Mouse (Mus musculus) WW6 (cell line): ENCODE measurements at regions not wholly inside any gene's neighbourhood (a gene's known extent, or its start where the extent isn't known, plus 50 kb on each side); places are given as distances from the start of the nearest gene placed in this dataset.
"Not testable (repeated sequence)": the region's sequence is repeated elsewhere in the genome, so short reads cannot be mapped to it uniquely, and the experiment has no call there.

Source experiments
- DNase-seq: peaks from one replicate; pipeline ENCODE4 v3.0.0-alpha.2; 2013; ENCODE audit warnings: low read depth, low spot score

GRCm38 (mm10) chr16:12802651-12803050 is 306.8 kb upstream of the Ercc4 start:
- no peak for DNase-seq

- no peak for DNase-seq
These were observed 302.1 kb upstream of the Ercc4 start for GRCm38 (mm10) chr16:12807351-12807871.

GRCm38 (mm10) chr16:12811088-12811487 is 298.4 kb upstream of the Ercc4 start:
- no peak for DNase-seq

GRCm38 (mm10) chr16:12824646-12825045 is 284.8 kb upstream of the Ercc4 start:
- DNase-seq: no peak

- DNase-seq: no peak
These were observed 283.3 kb upstream of the Ercc4 start for GRCm38 (mm10) chr16:12826222-12826621.

GRCm38 (mm10) chr16:12831308-12831707 is 278.2 kb upstream of the Ercc4 start:
- DNase-seq: not testable (repeated sequence)

GRCm38 (mm10) chr16:12856356-12856755 is 253.1 kb upstream of the Ercc4 start:
- DNase-seq: no peak

GRCm38 (mm10) chr16:12859714-12860355 is 249.6 kb upstream of the Ercc4 start:
- no peak for DNase-seq

- DNase-seq: no peak
These were observed 246.9 kb upstream of the Ercc4 start for GRCm38 (mm10) chr16:12862561-12862960.

GRCm38 (mm10) chr16:12878326-12878725 is 231.2 kb upstream of the Ercc4 start:
- not testable (repeated sequence) for DNase-seq

GRCm38 (mm10) chr16:12880011-12880410 is 229.5 kb upstream of the Ercc4 start:
- no peak for DNase-seq

- DNase-seq: no peak
These were observed 229.0 kb upstream of the Ercc4 start for GRCm38 (mm10) chr16:12880481-12880880.

GRCm38 (mm10) chr16:12882690-12883089 is 226.8 kb upstream of the Ercc4 start:
- no peak for DNase-seq

GRCm38 (mm10) chr16:12884556-12884955 is 224.9 kb upstream of the Ercc4 start:
- DNase-seq: no peak

GRCm38 (mm10) chr16:12886127-12886526 is 223.4 kb upstream of the Ercc4 start:
- no peak for DNase-seq

- no peak for DNase-seq
These were observed 222.1 kb upstream of the Ercc4 start for GRCm38 (mm10) chr16:12887381-12887780.

- no peak for DNase-seq
These were observed 219.4 kb upstream of the Ercc4 start for GRCm38 (mm10) chr16:12890094-12890493.

- DNase-seq: no peak
These were observed 218.9 kb upstream of the Ercc4 start for GRCm38 (mm10) chr16:12890545-12890944.

GRCm38 (mm10) chr16:12892658-12893305 is 216.7 kb upstream of the Ercc4 start:
- DNase-seq: no peak

- DNase-seq: no peak
These were observed 212.2 kb upstream of the Ercc4 start for GRCm38 (mm10) chr16:12897267-12897666.

GRCm38 (mm10) chr16:12900670-12901069 is 208.8 kb upstream of the Ercc4 start:
- no peak for DNase-seq

GRCm38 (mm10) chr16:12901096-12901995 is 208.1 kb upstream of the Ercc4 start:
- DNase-seq: no peak
